Mouse (Mus musculus) hindbrain, embryonic 13.5 days (tissue): Measurements from ENCODE around the gene Prkcb. TPM values are rescaled to one million over a fixed set of nuclear protein-coding genes. Genes with fewer than 3 reads are reported as not detected.

ENCODE experiments used
- ATAC-seq: fragments of 200-750 bp; cut with Nextera tagmentation; 2 replicates; pipeline ENCODE4 v1.8.0; 2017; ENCODE audit warnings: moderate TSS enrichment; ENCODE audit not compliant: low FRiP score
- H3K27ac ChIP-seq: fragments of 300-500 bp; sonication (generic); 2 replicates; pipeline ENCODE4 v1.5.1; 2015; ENCODE audit warnings: inconsistent platforms, mild to moderate bottlenecking, moderate library complexity
- H3K27me3 ChIP-seq: fragments of 300-500 bp; sonication (generic); 2 replicates; pipeline ENCODE4 v1.6.1; 2015; ENCODE audit warnings: mild to moderate bottlenecking, inconsistent platforms
- H3K36me3 ChIP-seq: fragments of 300-500 bp; sonication (generic); 2 replicates; pipeline ENCODE4 v1.6.1; 2015; ENCODE audit warnings: mild to moderate bottlenecking, inconsistent platforms
- H3K4me1 ChIP-seq: fragments of 300-500 bp; sonication (generic); replicated peaks from 2 replicates; pipeline ENCODE4 v1.6.1; 2015; ENCODE audit warnings: inconsistent platforms
- H3K4me2 ChIP-seq: fragments of 300-500 bp; sonication (generic); 2 replicates; pipeline ENCODE4 v1.6.1; 2015; ENCODE audit warnings: inconsistent platforms, mild to moderate bottlenecking, moderate library complexity
- H3K4me3 ChIP-seq: fragments of 300-500 bp; sonication (generic); 2 replicates; pipeline ENCODE4 v1.5.1; 2015; ENCODE audit warnings: mild to moderate bottlenecking, inconsistent platforms
- H3K9ac ChIP-seq: fragments of 300-500 bp; sonication (generic); 2 replicates; pipeline ENCODE4 v1.6.1; 2015; ENCODE audit warnings: mild to moderate bottlenecking, inconsistent platforms
- H3K9me3 ChIP-seq: fragments of 300-500 bp; sonication (generic); 2 replicates; pipeline ENCODE4 v1.6.1; 2016; ENCODE audit warnings: inconsistent platforms
- WGBS: fragments of 180-500 bp; shearing (Covaris S2); methylation state at CpG from one replicate; pipeline ENCODE4 v1.1.7; 2015; 5-methylcytosine and 5-hydroxymethylcytosine counted together
- polyA plus RNA-seq: library from polyadenylated mRNA; unstranded; fragments of >200 nt; fragmentation: Nextera tagmentation; extraction: Ambion mirVana; gene quantifications from 2 replicates; pipeline ENCODE4 v1.2.1, GENCODE M21; 2015

Prkcb gene
- polyA plus RNA-seq, 1 experiment from 2014 or later: 58.1 TPM

GRCm38 (mm10) chr7:122403343-122403742 is 114.8 kb downstream of the Prkcb start:
- Histone ChIP-seq H3K4me2 (no peak overlapping the region), H3K4me3 (no peak overlapping the region), H3K4me1 (peaks cover 31% of the 10 kb centered on the region), H3K27me3 (no peaks in the 10 kb centered on the region), H3K9ac (no peak overlapping the region), H3K9me3 (no peaks in the 10 kb centered on the region), H3K27ac (no peak overlapping the region), H3K36me3 (no peaks in the 10 kb centered on the region)
- 91% methylated on average over 4 of the region's 4 CpGs for WGBS
- no peak for ATAC-seq

GRCm38 (mm10) chr7:122404571-122405393 is 116.2 kb downstream of the Prkcb start:
- peak overlapping the region; percentile 80 for H3K27ac ChIP-seq
- 1% methylated on average over 21 of the region's 21 CpGs for WGBS
- no peaks in the 10 kb centered on the region for H3K36me3 ChIP-seq
- peak overlapping the region; percentile 42 for H3K4me2 ChIP-seq
- peak; percentile 83 for ATAC-seq
- no peaks in the 10 kb centered on the region for H3K27me3 ChIP-seq
- H3K4me1 ChIP-seq: peaks cover 31% of the 10 kb centered on the region
- peak overlapping the region; percentile 8; the same call in 1 of the 2 replicates for H3K4me3 ChIP-seq
- H3K9me3 ChIP-seq: no peaks in the 10 kb centered on the region
- H3K9ac ChIP-seq: peak overlapping the region; percentile 26; the same call in 1 of the 2 replicates

GRCm38 (mm10) chr7:122406625-122407024 is 118.1 kb downstream of the Prkcb start:
- no peak overlapping the region for H3K9ac ChIP-seq
- H3K9me3 ChIP-seq: no peaks in the 10 kb centered on the region
- H3K4me1 ChIP-seq: peaks cover 31% of the 10 kb centered on the region
- no peak for ATAC-seq
- no peaks in the 10 kb centered on the region for H3K27me3 ChIP-seq
- no peak overlapping the region for H3K27ac ChIP-seq
- H3K36me3 ChIP-seq: no peaks in the 10 kb centered on the region
- H3K4me3 ChIP-seq: no peak overlapping the region
- H3K4me2 ChIP-seq: 0 out of 2 replicates have a peak overlapping the region, but pooled peaks have one; percentile 4
- 37% methylated on average over 13 of the region's 13 CpGs for WGBS

- 79% methylated on average over 6 of the region's 6 CpGs for WGBS
- Histone ChIP-seq H3K9me3 (no peaks in the 10 kb centered on the region), H3K4me2 (no peak overlapping the region)
These were observed 121.4 kb downstream of the Prkcb start for GRCm38 (mm10) chr7:122409945-122410344.

GRCm38 (mm10) chr7:122410873-122411272 is 122.3 kb downstream of the Prkcb start:
- no peak overlapping the region for H3K4me3 ChIP-seq
- no peaks in the 10 kb centered on the region for H3K36me3 ChIP-seq
- no peak overlapping the region for H3K4me2 ChIP-seq
- H3K27me3 ChIP-seq: no peaks in the 10 kb centered on the region
- no peak for ATAC-seq
- H3K4me1 ChIP-seq: peaks cover 31% of the 10 kb centered on the region
- 88% methylated on average over 3 of the region's 3 CpGs for WGBS
- H3K9me3 ChIP-seq: no peaks in the 10 kb centered on the region
- no peak overlapping the region for H3K27ac ChIP-seq
- H3K9ac ChIP-seq: no peak overlapping the region

More at GRCm38 (mm10) chr7:122409945-122410344, 121.4 kb downstream of the Prkcb start:
- Histone ChIP-seq H3K9ac (no peak overlapping the region), H3K36me3 (no peaks in the 10 kb centered on the region), H3K4me1 (peaks cover 28% of the 10 kb centered on the region), H3K4me3 (no peak overlapping the region), H3K27ac (no peak overlapping the region), H3K27me3 (no peaks in the 10 kb centered on the region)
- no peak for ATAC-seq

GRCm38 (mm10) chr7:122413231-122413630 is 124.7 kb downstream of the Prkcb start:
- no peak for ATAC-seq
- H3K4me3 ChIP-seq: no peak overlapping the region
- no peak overlapping the region for H3K9ac ChIP-seq
- no peaks in the 10 kb centered on the region for H3K36me3 ChIP-seq
- no peak overlapping the region for H3K27ac ChIP-seq
- peaks cover 18% of the 10 kb centered on the region for H3K4me1 ChIP-seq
- H3K27me3 ChIP-seq: no peaks in the 10 kb centered on the region
- no peak overlapping the region for H3K4me2 ChIP-seq
- WGBS: 83% methylated on average over 6 of the region's 6 CpGs
- H3K9me3 ChIP-seq: no peaks in the 10 kb centered on the region

- Histone ChIP-seq H3K27me3 (no peaks in the 10 kb centered on the region), H3K9ac (no peak overlapping the region), H3K36me3 (no peaks in the 10 kb centered on the region), H3K9me3 (no peaks in the 10 kb centered on the region), H3K27ac (no peak overlapping the region), H3K4me3 (no peak overlapping the region), H3K4me2 (no peak overlapping the region), H3K4me1 (peaks cover 18% of the 10 kb centered on the region)
- WGBS: 89% methylated on average over 10 of the region's 10 CpGs
- no peak for ATAC-seq
These were observed 125.6 kb downstream of the Prkcb start for GRCm38 (mm10) chr7:122414146-122414545.

GRCm38 (mm10) chr7:122414608-122415007 is 126.1 kb downstream of the Prkcb start:
- H3K9ac ChIP-seq: no peak overlapping the region
- no peak overlapping the region for H3K4me2 ChIP-seq
- H3K4me3 ChIP-seq: no peak overlapping the region
- H3K4me1 ChIP-seq: peaks cover 18% of the 10 kb centered on the region
- H3K36me3 ChIP-seq: no peaks in the 10 kb centered on the region
- no peaks in the 10 kb centered on the region for H3K27me3 ChIP-seq
- ATAC-seq: no peak
- no peaks in the 10 kb centered on the region for H3K9me3 ChIP-seq
- WGBS: 84% methylated on average over 6 of the region's 6 CpGs
- no peak overlapping the region for H3K27ac ChIP-seq

GRCm38 (mm10) chr7:122415387-122415786 is 126.8 kb downstream of the Prkcb start:
- 0 out of 2 replicates have a peak, but pooled peaks have one; percentile 27 for ATAC-seq
- H3K9ac ChIP-seq: no peak overlapping the region

GRCm38 (mm10) chr7:122415904-122416303 is 127.4 kb downstream of the Prkcb start:
- no peak overlapping the region for H3K4me3 ChIP-seq
- no peak overlapping the region for H3K9ac ChIP-seq
- 43% methylated on average over 12 of the region's 12 CpGs for WGBS
- ATAC-seq: peak; percentile 70
- no peaks in the 10 kb centered on the region for H3K27me3 ChIP-seq
- H3K27ac ChIP-seq: peak overlapping the region; percentile 9; the same call in 1 of the 2 replicates
- no peaks in the 10 kb centered on the region for H3K36me3 ChIP-seq
- H3K4me1 ChIP-seq: peaks cover 18% of the 10 kb centered on the region
- no peaks in the 10 kb centered on the region for H3K9me3 ChIP-seq
- H3K4me2 ChIP-seq: no peak overlapping the region

More at GRCm38 (mm10) chr7:122415387-122415786, 126.8 kb downstream of the Prkcb start:
- Histone ChIP-seq H3K27ac (no peak overlapping the region), H3K4me1 (peaks cover 18% of the 10 kb centered on the region), H3K9me3 (no peaks in the 10 kb centered on the region), H3K4me3 (no peak overlapping the region), H3K36me3 (no peaks in the 10 kb centered on the region), H3K4me2 (no peak overlapping the region), H3K27me3 (no peaks in the 10 kb centered on the region)
- WGBS: 90% methylated on average over 9 of the region's 9 CpGs

GRCm38 (mm10) chr7:122418551-122418950 is 130.0 kb downstream of the Prkcb start:
- WGBS: 85% methylated on average over 3 of the region's 3 CpGs
- Histone ChIP-seq H3K9ac (no peak overlapping the region), H3K27ac (no peak overlapping the region), H3K4me1 (peaks cover 21% of the 10 kb centered on the region), H3K9me3 (no peaks in the 10 kb centered on the region), H3K27me3 (no peaks in the 10 kb centered on the region), H3K4me2 (no peak overlapping the region), H3K4me3 (no peak overlapping the region), H3K36me3 (no peaks in the 10 kb centered on the region)
- no peak for ATAC-seq

- Histone ChIP-seq H3K36me3 (no peaks in the 10 kb centered on the region), H3K4me3 (no peak overlapping the region), H3K4me1 (peaks cover 3% of the 10 kb centered on the region), H3K9me3 (no peaks in the 10 kb centered on the region), H3K27ac (no peak overlapping the region), H3K9ac (no peak overlapping the region), H3K27me3 (no peaks in the 10 kb centered on the region), H3K4me2 (no peak overlapping the region)
- 73% methylated on average over 4 of the region's 4 CpGs for WGBS
- ATAC-seq: no peak
These were observed 135.3 kb downstream of the Prkcb start for GRCm38 (mm10) chr7:122423816-122424215.

GRCm38 (mm10) chr7:122429134-122429533 is 140.6 kb downstream of the Prkcb start:
- Histone ChIP-seq H3K9ac (no peak overlapping the region), H3K4me2 (no peak overlapping the region), H3K27ac (no peak overlapping the region), H3K4me1 (no peaks in the 10 kb centered on the region), H3K27me3 (no peaks in the 10 kb centered on the region), H3K4me3 (no peak overlapping the region), H3K9me3 (no peaks in the 10 kb centered on the region), H3K36me3 (no peaks in the 10 kb centered on the region)
- ATAC-seq: no peak
- 78% methylated on average over 5 of the region's 5 CpGs for WGBS
